Mouse (Mus musculus) heart, embryonic 12.5 days (tissue): ENCODE measurements around the gene Speg. TPM values are rescaled to one million over a fixed set of nuclear protein-coding genes. Genes with fewer than 3 reads are reported as not detected.

ENCODE experiments used
- ATAC-seq: fragments of 200-750 bp; cut with Nextera tagmentation; 2 replicates; pipeline ENCODE4 v1.8.0; 2017; ENCODE audit warnings: moderate TSS enrichment, moderate library complexity; ENCODE audit not compliant: insufficient number of reproducible peaks, low FRiP score
- H3K27ac ChIP-seq: fragments of 300-500 bp; sonication (generic); 2 replicates; pipeline ENCODE4 v1.5.1; 2016; ENCODE audit warnings: mild to moderate bottlenecking, moderate library complexity; ENCODE audit not compliant: poor library complexity, severe bottlenecking
- H3K27me3 ChIP-seq: fragments of 300-500 bp; sonication (generic); replicated peaks from 2 replicates; pipeline ENCODE4 v1.6.1; 2016; ENCODE audit warnings: mild to moderate bottlenecking, moderate library complexity
- H3K36me3 ChIP-seq: fragments of 300-500 bp; sonication (generic); 2 replicates; pipeline ENCODE4 v1.6.1; 2016; ENCODE audit warnings: mild to moderate bottlenecking, moderate library complexity
- H3K4me1 ChIP-seq: fragments of 300-500 bp; sonication (generic); replicated peaks from 2 replicates; pipeline ENCODE4 v1.6.1; 2016; ENCODE audit warnings: mild to moderate bottlenecking
- H3K4me2 ChIP-seq: fragments of 300-500 bp; sonication (generic); 2 replicates; pipeline ENCODE4 v1.6.1; 2016; ENCODE audit warnings: mild to moderate bottlenecking, moderate library complexity
- H3K4me3 ChIP-seq: fragments of 300-500 bp; sonication (generic); 2 replicates; pipeline ENCODE4 v1.5.1; 2016; ENCODE audit warnings: mild to moderate bottlenecking
- H3K9ac ChIP-seq: fragments of 300-500 bp; sonication (generic); 2 replicates; pipeline ENCODE4 v1.6.1; 2016; ENCODE audit warnings: mild to moderate bottlenecking, moderate library complexity
- H3K9me3 ChIP-seq: fragments of 300-500 bp; sonication (generic); replicated peaks from 2 replicates; pipeline ENCODE4 v1.6.1; 2016; ENCODE audit warnings: mild to moderate bottlenecking, moderate library complexity
- WGBS: fragments of 180-500 bp; shearing (Covaris S2); methylation state at CpG from one replicate; pipeline ENCODE4 v1.1.7; 2016; 5-methylcytosine and 5-hydroxymethylcytosine counted together
- polyA plus RNA-seq: library from polyadenylated mRNA; unstranded; fragments of >200 nt; fragmentation: Nextera tagmentation; extraction: Ambion mirVana; gene quantifications from 2 replicates; pipeline ENCODE4 v1.2.1, GENCODE M21; 2016

Gene Speg
- polyA plus RNA-seq, 1 experiment from 2014 or later = 61.5 TPM

- 2% methylated on average over 28 of the region's 28 CpGs for WGBS
- Histone ChIP-seq H3K27ac (peak overlapping the region; percentile 90), H3K9ac (peak overlapping the region; percentile 94), H3K4me1 (peaks cover 81% of the 10 kb centered on the region), H3K4me3 (peak overlapping the region; percentile 85), H3K9me3 (no peaks in the 10 kb centered on the region), H3K36me3 (peaks cover 16% of the 10 kb centered on the region), H3K27me3 (peaks cover 13% of the 10 kb centered on the region; the same call in 1 of the 2 replicates), H3K4me2 (peak overlapping the region; percentile 96)
- ATAC-seq = peak; percentile 9; the same call in 1 of the 2 replicates
Measured at GRCm38 (mm10) chr1:75382356-75383071, 7.4 kb downstream of the Speg start.

DNA sequence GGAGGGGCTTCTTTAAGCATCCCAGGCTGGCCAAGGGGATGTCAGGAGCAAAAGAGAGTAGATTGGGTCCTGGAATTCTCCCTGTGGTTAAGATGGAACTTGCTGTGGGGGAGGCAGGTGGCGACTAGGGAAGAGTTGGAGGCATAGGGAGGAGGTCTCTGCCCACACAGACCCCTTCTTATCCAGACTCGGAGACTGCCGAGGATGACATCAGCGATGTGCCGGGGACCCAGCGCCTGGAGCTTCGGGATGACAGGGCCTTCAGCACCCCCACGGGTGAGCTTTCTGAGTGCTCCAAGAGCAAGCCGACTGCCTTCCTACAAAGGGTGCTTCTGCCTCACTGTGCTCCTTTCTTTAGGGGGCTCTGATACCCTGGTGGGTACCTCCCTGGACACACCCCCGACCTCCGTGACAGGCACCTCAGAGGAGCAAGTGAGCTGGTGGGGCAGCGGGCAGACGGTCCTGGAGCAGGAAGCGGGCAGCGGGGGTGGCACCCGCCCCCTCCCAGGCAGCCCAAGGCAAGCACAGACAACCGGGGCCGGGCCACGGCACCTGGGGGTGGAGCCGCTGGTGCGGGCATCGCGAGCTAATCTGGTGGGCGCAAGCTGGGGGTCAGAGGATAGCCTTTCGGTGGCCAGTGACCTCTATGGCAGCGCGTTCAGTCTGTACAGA is 9.5 kb downstream of the Speg start:
- H3K27ac ChIP-seq = no peak overlapping the region

DNA sequence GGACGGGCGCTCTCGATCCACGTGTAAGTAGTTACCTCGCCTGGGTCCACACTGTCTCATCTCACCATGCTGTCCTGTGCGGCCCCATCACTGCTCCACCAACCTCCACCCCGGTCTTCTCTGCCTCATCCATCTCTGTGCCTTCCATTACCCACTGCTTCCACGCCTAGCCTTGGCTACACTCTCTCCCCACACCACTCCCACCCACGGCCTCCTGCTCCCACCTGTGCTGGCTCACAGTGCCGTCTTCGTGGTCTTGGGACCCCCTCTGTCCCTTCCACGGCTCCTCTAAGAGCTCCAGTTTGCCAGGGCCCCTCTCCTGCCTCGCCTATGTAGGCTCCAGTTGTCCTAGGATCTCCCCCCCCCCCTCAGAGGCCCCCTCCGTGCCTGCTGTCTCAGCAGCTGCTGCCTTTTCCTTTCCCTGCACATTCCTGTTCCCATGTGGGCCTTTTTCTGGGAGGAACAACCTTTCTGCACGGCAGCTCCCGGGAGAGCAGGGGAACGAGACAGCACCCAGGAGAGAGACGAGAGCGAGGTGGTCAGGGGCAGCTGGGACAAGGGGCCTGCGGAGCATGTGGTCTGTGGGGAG is 10.1 kb downstream of the Speg start:
- no peak for ATAC-seq
- H3K27me3 ChIP-seq = peaks cover 35% of the 10 kb centered on the region
- WGBS = 58% methylated on average over 20 of the region's 20 CpGs
- peak overlapping the region; percentile 23; the same call in 1 of the 2 replicates for H3K4me2 ChIP-seq
- H3K4me3 ChIP-seq = no peak overlapping the region
- peak overlapping the region; percentile 53 for H3K9ac ChIP-seq
- 0 out of 2 replicates have a peak overlapping the region, but pooled peaks have one; percentile 5 for H3K27ac ChIP-seq
- H3K9me3 ChIP-seq = no peaks in the 10 kb centered on the region
- H3K4me1 ChIP-seq = peaks cover 83% of the 10 kb centered on the region
- peaks cover 26% of the 10 kb centered on the region for H3K36me3 ChIP-seq

More for the DNA sequence above, 9.5 kb downstream of the Speg start:
- H3K9ac ChIP-seq = peak overlapping the region; percentile 53
- H3K36me3 ChIP-seq = peaks cover 19% of the 10 kb centered on the region
- peaks cover 89% of the 10 kb centered on the region for H3K4me1 ChIP-seq
- H3K27me3 ChIP-seq = peaks cover 32% of the 10 kb centered on the region
- ATAC-seq = no peak
- peak overlapping the region; percentile 5; the same call in 1 of the 2 replicates for H3K4me2 ChIP-seq
- no peak overlapping the region for H3K4me3 ChIP-seq
- no peaks in the 10 kb centered on the region for H3K9me3 ChIP-seq
- WGBS = 72% methylated on average over 27 of the region's 27 CpGs

GRCm38 (mm10) chr1:75386149-75386548 is 11.1 kb downstream of the Speg start:
- no peak for ATAC-seq
- H3K4me1 ChIP-seq = peaks cover 75% of the 10 kb centered on the region
- 20% methylated on average over 4 of the region's 4 CpGs for WGBS

DNA sequence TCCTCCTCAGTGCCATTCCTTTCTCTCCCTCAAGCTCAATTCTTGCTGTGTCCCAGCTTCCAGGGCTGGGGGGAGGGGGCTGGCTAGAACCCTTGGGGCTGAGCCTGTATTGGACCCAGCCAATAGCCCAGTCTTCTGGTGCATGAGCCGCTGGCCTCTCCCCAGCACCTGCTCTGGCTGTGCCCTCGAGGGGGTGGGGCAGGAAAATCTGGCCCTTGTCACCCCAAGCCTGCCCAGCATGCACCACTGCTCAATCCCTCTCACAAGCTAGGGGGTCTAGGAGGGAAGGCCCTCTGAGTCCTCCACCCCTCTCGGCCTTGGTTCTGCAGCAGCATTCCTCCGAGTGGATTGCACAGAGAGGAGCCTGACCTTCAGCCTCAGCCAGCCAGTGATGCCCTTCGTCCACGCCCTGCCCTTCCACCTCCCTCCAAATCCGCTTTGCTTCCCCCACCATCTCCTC is 12.4 kb downstream of the Speg start:
- H3K9me3 ChIP-seq = no peaks in the 10 kb centered on the region
- H3K4me2 ChIP-seq = peak overlapping the region; percentile 59
- H3K4me1 ChIP-seq = peaks cover 78% of the 10 kb centered on the region
- 0 out of 2 replicates have a peak, but pooled peaks have one; percentile 5 for ATAC-seq
- peaks cover 35% of the 10 kb centered on the region for H3K27me3 ChIP-seq
- 23% methylated on average over 7 of the region's 7 CpGs for WGBS
- no peak overlapping the region for H3K27ac ChIP-seq
- H3K9ac ChIP-seq = peak overlapping the region; percentile 59
- peak overlapping the region; percentile 31 for H3K4me3 ChIP-seq
- peaks cover 43% of the 10 kb centered on the region for H3K36me3 ChIP-seq

More at GRCm38 (mm10) chr1:75386149-75386548, 11.1 kb downstream of the Speg start:
- Histone ChIP-seq H3K9ac (peak overlapping the region; percentile 42; the same call in 1 of the 2 replicates), H3K4me2 (no peak overlapping the region; the same call in 1 of the 2 replicates), H3K4me3 (no peak overlapping the region), H3K36me3 (peaks cover 34% of the 10 kb centered on the region), H3K9me3 (no peaks in the 10 kb centered on the region), H3K27me3 (peaks cover 35% of the 10 kb centered on the region), H3K27ac (0 out of 2 replicates have a peak overlapping the region, but pooled peaks have one; percentile 1)

- peaks cover 43% of the 10 kb centered on the region for H3K36me3 ChIP-seq
- no peak for ATAC-seq
- no peak overlapping the region for H3K27ac ChIP-seq
- peak overlapping the region; percentile 59 for H3K4me2 ChIP-seq
- peaks cover 78% of the 10 kb centered on the region for H3K4me1 ChIP-seq
- H3K9ac ChIP-seq = peak overlapping the region; percentile 59
- no peaks in the 10 kb centered on the region for H3K9me3 ChIP-seq
- H3K27me3 ChIP-seq = peaks cover 35% of the 10 kb centered on the region
- peak overlapping the region; percentile 31 for H3K4me3 ChIP-seq
- 10% methylated on average over 94 of the region's 94 CpGs for WGBS
Measured at GRCm38 (mm10) chr1:75387929-75388897, 13.1 kb downstream of the Speg start.

GRCm38 (mm10) chr1:75388898-75389515 is 13.9 kb downstream of the Speg start:
- Histone ChIP-seq H3K27me3 (peaks cover 35% of the 10 kb centered on the region), H3K9me3 (no peaks in the 10 kb centered on the region), H3K27ac (no peak overlapping the region), H3K4me3 (peak overlapping the region; percentile 31), H3K4me2 (peak overlapping the region; percentile 59), H3K36me3 (peaks cover 38% of the 10 kb centered on the region), H3K9ac (peak overlapping the region; percentile 59), H3K4me1 (peaks cover 80% of the 10 kb centered on the region)
- no peak for ATAC-seq
- WGBS = 35% methylated on average over 23 of the region's 23 CpGs

- Histone ChIP-seq H3K4me2 (peak overlapping the region; percentile 8; the same call in 1 of the 2 replicates), H3K4me1 (peaks cover 47% of the 10 kb centered on the region), H3K36me3 (peaks cover 52% of the 10 kb centered on the region), H3K9ac (0 out of 2 replicates have a peak overlapping the region, but pooled peaks have one; percentile 8), H3K27me3 (peaks cover 16% of the 10 kb centered on the region), H3K9me3 (no peaks in the 10 kb centered on the region), H3K4me3 (no peak overlapping the region), H3K27ac (peak overlapping the region; percentile 82)
- WGBS = 25% methylated on average over 9 of the region's 9 CpGs
- ATAC-seq = 0 out of 2 replicates have a peak, but pooled peaks have one; percentile 43
Measured at GRCm38 (mm10) chr1:75393139-75393538, 18.0 kb downstream of the Speg start.

- 82% methylated on average over 3 of the region's 3 CpGs for WGBS
- peaks cover 52% of the 10 kb centered on the region for H3K36me3 ChIP-seq
- 0 out of 2 replicates have a peak overlapping the region, but pooled peaks have one; percentile 17 for H3K9ac ChIP-seq
Measured at GRCm38 (mm10) chr1:75393846-75394245, 18.7 kb downstream of the Speg start.

More at GRCm38 (mm10) chr1:75393846-75394245, 18.7 kb downstream of the Speg start:
- H3K4me1 ChIP-seq = peaks cover 45% of the 10 kb centered on the region
- peak overlapping the region; percentile 8; the same call in 1 of the 2 replicates for H3K4me2 ChIP-seq
- H3K9me3 ChIP-seq = no peaks in the 10 kb centered on the region
- peak overlapping the region; percentile 82 for H3K27ac ChIP-seq
- H3K4me3 ChIP-seq = no peak overlapping the region
- ATAC-seq = no peak
- peaks cover 10% of the 10 kb centered on the region for H3K27me3 ChIP-seq
